Mouse (Mus musculus) 3134 (cell line): ENCODE data around the gene Kcng1.

Source experiments
- DNase-seq: peaks from one replicate; pipeline ENCODE4 v3.0.0-alpha.2; 2011; ENCODE audit warnings: low spot score; ENCODE audit not compliant: insufficient read length; ENCODE audit errors: extremely low read depth

Gene Kcng1

GRCm38 (mm10) chr2:168281582-168281981, at the start of gene Kcng1:
Gene Kcng1, minus strand, starts transcription at chr2:168281736.
- DNase-seq = no peak

GRCm38 (mm10) chr2:168330421-168331070, 49.0 kb upstream of the Kcng1 start:
- DNase-seq = no peak

GRCm38 (mm10) chr2:168321716-168322374, 40.3 kb upstream of the Kcng1 start:
- no peak for DNase-seq

DNA sequence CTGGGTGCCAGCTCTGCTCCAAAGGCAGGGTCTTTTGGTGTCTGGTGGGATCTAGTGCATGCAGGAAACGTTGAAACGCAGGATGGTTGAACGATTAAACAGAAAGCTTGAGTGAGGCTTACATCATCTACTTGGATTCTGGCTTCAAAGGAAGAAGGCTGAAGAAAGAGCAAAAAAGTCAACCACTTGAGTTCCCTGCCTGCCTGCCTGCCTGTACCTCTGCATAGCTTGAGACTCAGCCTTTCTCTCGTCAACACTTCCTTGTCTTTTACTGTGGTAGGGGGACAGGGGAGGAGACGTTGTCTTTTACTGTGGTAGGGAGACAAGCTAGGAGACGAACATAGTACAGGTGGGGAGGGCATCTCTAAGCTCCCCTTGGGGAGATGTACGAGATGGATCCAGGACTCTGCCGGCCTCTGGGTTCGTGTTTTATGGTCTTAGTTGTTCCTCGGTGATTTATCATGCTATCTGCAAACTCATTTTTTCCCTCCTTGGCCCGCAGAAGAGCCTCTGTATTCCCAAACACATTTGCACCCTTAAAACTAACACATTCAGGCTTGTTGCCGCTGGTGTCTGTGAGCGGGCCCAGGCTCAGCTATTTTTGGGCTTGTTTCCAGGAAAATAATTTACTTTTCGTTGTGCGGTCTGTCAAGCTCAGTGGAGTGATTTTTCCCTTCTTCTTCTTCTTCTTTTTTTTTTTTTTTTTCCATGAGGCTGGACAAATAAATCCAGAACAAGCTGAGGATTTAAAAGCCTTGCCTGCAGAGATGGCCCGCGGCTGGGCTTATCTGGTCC, 39.0 kb upstream of the Kcng1 start:
- no peak for DNase-seq

DNA sequence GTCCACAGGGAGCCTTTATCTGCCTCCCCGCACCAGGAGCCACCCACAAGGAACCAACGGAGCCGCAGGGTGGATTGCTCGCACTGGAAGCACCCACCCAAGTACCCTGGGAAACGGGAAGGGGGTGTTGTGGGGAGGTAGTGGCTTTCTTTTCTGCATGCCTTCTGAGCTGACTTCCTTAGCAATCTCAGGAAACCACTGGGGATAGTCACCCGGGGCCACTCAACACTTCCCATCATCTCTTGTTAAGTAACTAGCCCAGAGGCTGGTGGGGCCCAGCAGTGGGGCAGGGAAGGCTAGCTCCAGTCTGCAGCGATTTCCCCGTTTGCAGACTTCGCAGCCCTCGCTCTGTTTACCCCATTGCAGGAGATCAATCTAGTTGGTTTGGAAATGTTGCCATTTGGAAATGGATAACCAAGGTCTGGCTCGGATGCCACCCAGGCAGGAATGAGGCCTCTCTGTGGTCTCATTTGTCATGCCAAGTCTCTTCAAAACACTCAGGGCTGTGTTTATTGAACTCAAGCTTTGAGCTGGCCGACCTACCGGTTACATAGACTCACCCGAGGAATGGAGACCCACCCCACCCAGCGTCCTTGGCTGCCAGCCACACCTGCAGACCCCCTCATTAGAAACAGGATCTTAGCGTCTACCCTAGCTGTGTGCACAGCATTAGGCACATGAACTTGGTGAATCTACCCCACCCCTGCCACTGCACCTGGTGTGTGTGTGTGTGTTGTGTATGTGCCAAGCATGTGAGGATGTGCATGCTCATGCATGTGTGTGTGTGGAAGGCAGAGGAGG, 33.3 kb upstream of the Kcng1 start:
- no peak for DNase-seq

DNA sequence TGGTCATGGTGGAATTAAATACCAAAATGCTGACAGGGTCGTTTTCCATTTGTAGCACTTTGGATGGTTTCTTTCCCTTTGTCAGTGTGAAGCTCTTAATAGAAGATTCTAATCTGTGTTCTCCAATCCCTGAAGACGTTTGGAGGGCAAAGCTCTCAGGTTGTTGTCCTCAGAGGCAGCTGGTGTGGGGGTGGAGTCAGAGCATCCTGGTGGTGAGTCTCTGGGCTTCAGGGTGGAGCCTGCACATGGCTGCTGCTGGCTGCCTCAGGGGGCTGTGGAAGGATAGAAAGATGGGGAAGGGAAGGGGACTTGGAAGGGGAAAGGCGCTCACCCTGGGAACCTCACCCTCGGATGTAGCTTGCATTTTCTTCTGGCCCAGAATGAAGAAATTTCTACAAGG, 31.0 kb upstream of the Kcng1 start:
- DNase-seq = no peak

DNA sequence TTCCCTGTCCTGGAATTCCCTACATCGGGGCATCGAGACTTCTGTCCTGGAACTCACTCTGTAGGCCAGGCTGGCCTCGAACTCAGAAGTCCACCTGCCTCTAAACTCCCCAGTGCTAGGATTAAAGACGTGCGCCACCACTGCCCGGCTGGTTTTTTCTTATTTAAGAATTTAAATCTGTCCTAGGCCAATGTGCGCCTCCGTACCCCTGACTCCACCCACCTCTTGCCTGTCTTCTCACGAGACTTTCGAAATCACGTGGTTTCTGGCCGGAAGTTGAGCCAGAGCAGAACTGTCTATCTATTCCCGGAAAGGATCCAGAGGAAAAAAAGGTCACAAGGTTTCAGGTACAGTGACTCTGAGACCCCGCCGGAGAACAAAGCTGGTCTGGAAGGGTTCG, 29.5 kb upstream of the Kcng1 start:
- DNase-seq = no peak

DNA sequence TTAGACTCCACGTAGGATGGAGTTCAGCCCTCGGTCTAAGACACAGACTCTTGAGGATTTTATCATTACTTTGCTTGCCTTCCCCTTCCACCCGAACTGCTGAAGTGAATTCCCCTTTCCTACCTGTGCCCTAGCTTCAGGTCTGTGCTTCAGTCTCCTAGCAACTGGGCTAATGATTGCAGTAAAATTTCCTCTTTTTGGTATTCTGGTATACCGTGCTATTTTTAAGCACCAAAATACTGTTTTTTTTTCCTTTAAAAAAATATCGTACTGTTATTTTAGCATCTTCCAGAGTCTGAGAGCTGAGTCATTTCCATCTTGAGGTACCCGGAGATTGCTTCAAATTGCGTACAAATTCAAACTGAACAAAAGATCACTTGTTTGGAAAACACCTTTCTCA, 27.4 kb upstream of the Kcng1 start:
- no peak for DNase-seq

GRCm38 (mm10) chr2:168299650-168300049, 18.1 kb upstream of the Kcng1 start:
- no peak for DNase-seq

- no peak for DNase-seq
Measured at GRCm38 (mm10) chr2:168296530-168296929, 15.0 kb upstream of the Kcng1 start.

GRCm38 (mm10) chr2:168292521-168292920, 11.0 kb upstream of the Kcng1 start:
- DNase-seq = peak; percentile 31

GRCm38 (mm10) chr2:168292041-168292440, 10.5 kb upstream of the Kcng1 start:
- no peak for DNase-seq

- DNase-seq = no peak
Measured at GRCm38 (mm10) chr2:168289851-168290250, 8.3 kb upstream of the Kcng1 start.

- DNase-seq = no peak
Measured at GRCm38 (mm10) chr2:168289016-168289415, 7.5 kb upstream of the Kcng1 start.

DNA sequence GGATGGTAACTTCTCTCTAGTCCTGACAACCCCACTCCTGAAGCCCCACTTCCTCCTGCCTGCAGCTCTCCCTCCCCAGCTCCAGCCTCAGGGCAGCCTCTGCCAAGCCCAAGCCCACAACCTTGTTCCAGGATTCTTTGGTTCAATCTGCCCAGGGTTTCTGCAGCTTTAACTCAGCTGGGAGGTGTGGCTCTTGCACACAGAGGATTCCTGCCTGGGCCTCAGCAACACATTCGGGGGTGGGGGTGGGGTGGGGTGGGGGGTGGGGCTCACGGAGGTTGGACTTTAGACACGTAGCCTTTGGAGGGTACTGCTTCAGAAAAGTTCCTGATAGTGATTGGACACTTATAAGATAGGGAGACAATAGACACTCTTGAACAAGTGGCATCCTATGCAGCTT, 5.5 kb upstream of the Kcng1 start:
- DNase-seq = no peak

DNA sequence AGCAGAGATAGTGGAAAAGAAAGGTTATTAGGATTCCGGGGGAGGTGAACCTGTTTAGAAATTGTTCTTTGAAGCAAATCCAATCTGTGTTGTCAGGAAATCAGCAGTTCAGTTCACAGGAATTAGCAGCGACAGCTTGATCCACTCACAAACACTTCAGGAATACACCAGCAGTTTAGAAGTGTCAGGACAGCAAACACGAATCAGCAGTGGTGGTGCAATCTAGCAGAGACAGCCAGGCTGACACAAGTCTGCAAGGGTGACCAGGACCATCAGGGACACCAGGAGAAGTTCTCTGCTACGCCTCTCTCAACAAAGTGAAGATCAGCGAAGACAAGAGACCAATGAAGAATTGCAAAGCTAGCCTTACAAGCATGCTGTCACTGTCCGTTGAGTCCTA, 3.6 kb upstream of the Kcng1 start:
- DNase-seq = no peak

- DNase-seq = no peak
Measured at GRCm38 (mm10) chr2:168280729-168281581, 581 bp downstream of the Kcng1 start.

DNA sequence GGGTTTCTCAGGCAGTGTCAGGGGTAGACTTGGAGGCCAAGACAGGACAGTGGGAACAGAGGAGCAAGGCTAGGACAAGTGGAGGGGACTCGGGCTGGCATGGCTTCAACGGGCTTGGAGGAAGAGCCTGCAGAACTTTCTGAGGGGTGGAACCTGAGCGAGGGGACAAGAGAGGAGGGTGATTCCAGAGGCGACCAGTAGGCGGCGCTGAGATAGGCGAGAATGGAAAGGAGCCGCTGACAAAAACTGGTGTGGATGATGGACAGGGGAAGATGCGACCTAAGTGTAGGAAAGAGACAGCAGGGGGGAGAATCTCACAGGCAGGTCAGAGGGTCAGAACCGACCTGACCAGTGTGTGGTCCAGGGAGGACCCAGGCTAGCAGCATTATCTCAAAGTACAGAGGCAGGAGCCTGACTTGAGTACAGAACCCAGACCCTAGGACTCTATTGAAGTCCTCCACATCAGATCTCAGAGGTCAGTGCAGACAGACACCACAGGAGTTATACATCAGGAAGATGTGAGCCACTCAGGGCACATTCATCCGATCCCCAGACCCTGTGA, 7.1 kb downstream of the Kcng1 start:
- no peak for DNase-seq

DNA sequence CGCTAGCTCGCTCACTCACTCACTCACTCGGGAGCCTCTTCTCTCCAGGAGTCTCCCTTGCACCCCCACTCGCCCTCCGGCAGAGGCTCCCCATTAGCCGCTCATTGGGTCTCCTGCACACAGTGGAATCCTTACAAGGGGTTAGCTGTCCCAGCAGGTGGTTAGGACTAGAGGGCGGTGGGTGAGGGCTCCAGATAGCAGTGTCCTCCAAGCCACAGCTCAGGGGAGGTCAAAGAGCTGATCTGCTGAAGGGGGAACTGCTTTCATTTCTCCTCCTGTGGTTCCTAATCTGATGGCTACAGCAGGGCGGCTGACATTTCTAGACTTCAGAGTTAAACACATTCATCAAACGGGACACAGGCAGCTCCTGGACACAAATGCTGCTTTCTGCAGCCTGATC, 8.1 kb downstream of the Kcng1 start:
- no peak for DNase-seq

DNA sequence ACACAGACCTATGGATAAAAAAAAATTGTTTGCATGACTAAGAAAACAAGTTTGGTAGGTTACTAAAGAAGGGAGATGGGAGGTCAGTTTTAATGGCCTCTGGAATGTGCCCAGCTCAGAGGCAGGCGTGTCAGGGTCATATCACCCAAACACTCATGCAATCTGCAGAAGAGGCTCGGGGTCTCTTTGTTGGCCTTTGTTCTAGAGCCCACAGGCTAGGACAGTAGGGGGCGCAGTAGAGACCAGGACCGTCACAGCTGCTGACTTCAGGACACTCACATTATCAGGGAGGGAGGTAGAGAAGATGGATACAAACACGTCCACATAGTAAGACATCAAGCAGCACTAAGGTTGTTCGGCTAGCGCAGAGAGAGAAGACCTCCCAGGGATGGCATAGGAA, 13.5 kb downstream of the Kcng1 start:
- DNase-seq = no peak
